Mouse (Mus musculus) midbrain, embryonic 16.5 days (tissue): ENCODE data around the gene Kdm5b. TPM values are rescaled to one million over a fixed set of nuclear protein-coding genes. Genes with fewer than 3 reads are reported as not detected.
A peak's percentile ranks its signal among the peaks of the same experiment; 100 is the strongest.

Experiments used
- ATAC-seq: fragments of 200-750 bp; cut with Nextera tagmentation; 2 replicates; pipeline ENCODE4 v1.8.0; 2017; ENCODE audit warnings: moderate TSS enrichment
- H3K27ac ChIP-seq: fragments of 300-500 bp; sonication (generic); 2 replicates; pipeline ENCODE4 v1.5.1; 2014; ENCODE audit warnings: mild to moderate bottlenecking, low read length, mixed read lengths
- H3K27me3 ChIP-seq: fragments of 300-500 bp; sonication (generic); 2 replicates; pipeline ENCODE4 v1.6.1; 2014; ENCODE audit warnings: low read depth, low read length, mixed read lengths; ENCODE audit not compliant: control insufficient read depth, insufficient read depth
- H3K36me3 ChIP-seq: fragments of 300-500 bp; sonication (generic); 2 replicates; pipeline ENCODE4 v1.6.1; 2014; ENCODE audit warnings: mild to moderate bottlenecking, low read length, moderate library complexity, mixed read lengths; ENCODE audit not compliant: control insufficient read depth, insufficient read depth
- H3K4me1 ChIP-seq: fragments of 300-500 bp; sonication (generic); 2 replicates; pipeline ENCODE4 v1.6.1; 2014; ENCODE audit warnings: mild to moderate bottlenecking, low read length, mixed read lengths; ENCODE audit not compliant: control insufficient read depth, insufficient read depth
- H3K4me2 ChIP-seq: fragments of 300-500 bp; sonication (generic); 2 replicates; pipeline ENCODE4 v1.6.1; 2014; ENCODE audit warnings: mild to moderate bottlenecking, low read length, mixed read lengths
- H3K4me3 ChIP-seq: fragments of 300-500 bp; sonication (generic); 2 replicates; pipeline ENCODE4 v1.5.1; 2014; ENCODE audit warnings: low read depth, mild to moderate bottlenecking, low read length, moderate library complexity, mixed read lengths
- H3K9ac ChIP-seq: fragments of 300-500 bp; sonication (generic); 2 replicates; pipeline ENCODE4 v1.6.1; 2014; ENCODE audit warnings: low read depth, low read length, mixed read lengths
- H3K9me3 ChIP-seq: fragments of 300-500 bp; sonication (generic); replicated peaks from 2 replicates; pipeline ENCODE4 v1.6.1; 2014; ENCODE audit warnings: mild to moderate bottlenecking, low read length, mixed read lengths; ENCODE audit not compliant: control insufficient read depth, poor library complexity, severe bottlenecking
- WGBS: fragments of 180-500 bp; shearing (Covaris S2); extraction: QIAGEN DNeasy Blood & Tissue Kit; methylation state at CpG from one replicate; pipeline ENCODE4 v1.1.7; 2014; 5-methylcytosine and 5-hydroxymethylcytosine counted together
- polyA plus RNA-seq: library from polyadenylated mRNA; unstranded; fragments of >200 nt; fragmentation: Nextera tagmentation; extraction: Ambion mirVana; gene quantifications from 2 replicates; pipeline ENCODE4 v1.2.1, GENCODE M21; 2015

Gene Kdm5b
- polyA plus RNA-seq, 1 experiment from 2014 or later: 66.5 TPM

DNA sequence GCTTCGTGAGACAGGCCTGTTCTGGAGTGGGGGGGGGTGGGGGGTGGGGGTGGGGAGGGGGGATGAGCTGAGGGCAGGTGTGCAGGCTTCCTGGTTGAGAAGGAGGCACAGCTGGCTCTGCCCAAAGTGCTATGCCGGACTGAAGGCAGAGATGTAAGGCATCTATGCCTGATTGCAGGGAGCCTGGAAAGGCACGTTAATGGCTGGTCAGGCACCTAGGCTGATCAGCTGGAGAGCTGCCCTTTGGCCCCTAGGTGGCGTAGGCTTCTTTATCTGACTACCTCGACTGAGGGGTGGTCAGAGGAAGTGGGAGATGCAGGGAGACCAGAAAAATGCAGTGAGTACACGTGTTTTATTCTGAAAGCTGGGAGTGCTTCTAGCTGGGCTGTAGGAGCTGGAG, 120.6 kb downstream of the Kdm5b start:
- Histone ChIP-seq H3K27ac (no peak overlapping the region), H3K27me3 (no peaks in the 10 kb centered on the region), H3K4me3 (no peak overlapping the region), H3K4me1 (0 out of 2 replicates have a peak, but pooled peaks cover 2% of the 10 kb centered on the region), H3K36me3 (no peaks in the 10 kb centered on the region), H3K9ac (no peak overlapping the region), H3K4me2 (no peak overlapping the region), H3K9me3 (no peaks in the 10 kb centered on the region)
- 28% methylated on average over 6 of the region's 6 CpGs for WGBS
- no peak for ATAC-seq

DNA sequence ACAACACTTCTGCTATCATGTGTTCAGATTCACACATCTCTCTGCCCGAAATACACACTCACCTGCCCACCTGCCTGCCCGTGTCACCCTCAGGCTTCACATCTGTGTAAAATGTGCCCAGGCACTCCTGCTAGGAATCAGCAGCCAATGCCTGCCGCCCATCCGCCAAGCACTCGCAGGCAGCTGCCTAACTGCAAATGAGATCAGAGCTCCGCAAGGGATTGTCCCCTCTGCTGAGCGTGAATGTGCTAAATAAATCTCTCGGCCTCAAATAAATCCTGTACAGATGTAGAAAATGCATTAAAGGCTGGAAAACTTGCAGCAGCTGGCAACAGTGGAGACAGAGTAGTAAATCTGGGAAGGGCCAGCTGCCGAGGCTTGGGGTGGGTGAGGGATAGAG, 122.5 kb downstream of the Kdm5b start:
- no peaks in the 10 kb centered on the region; the same call in 1 of the 2 replicates for H3K27me3 ChIP-seq
- no peak overlapping the region for H3K9ac ChIP-seq
- 0 out of 2 replicates have a peak, but pooled peaks cover 2% of the 10 kb centered on the region for H3K4me1 ChIP-seq
- ATAC-seq: peak; percentile 56; the same call in 1 of the 2 replicates
- no peak overlapping the region for H3K4me3 ChIP-seq
- H3K9me3 ChIP-seq: no peaks in the 10 kb centered on the region
- no peak overlapping the region for H3K27ac ChIP-seq
- WGBS: 50% methylated on average over 9 of the region's 9 CpGs
- no peak overlapping the region for H3K4me2 ChIP-seq
- H3K36me3 ChIP-seq: no peaks in the 10 kb centered on the region

Other genes with a start within 250 kb of the Kdm5b start
- 20.2 and 25.6 TPM in 2 replicates for gene Ppfia4, start 227.2 kb upstream of the Kdm5b start, polyA plus RNA-seq
- 155 and 159 TPM in 2 replicates for gene Tmem183a, start 198.2 kb upstream of the Kdm5b start, polyA plus RNA-seq
- not detected in 2 replicates for gene 4933406M09Rik, start 174.2 kb upstream of the Kdm5b start, polyA plus RNA-seq
- 11.4 and 12.2 TPM in 2 replicates for gene Cyb5r1, start 154.6 kb upstream of the Kdm5b start, polyA plus RNA-seq
- gene Adipor1, start 144.8 kb upstream of the Kdm5b start, polyA plus RNA-seq: 77.1 and 82.6 TPM in 2 replicates
- 37.6 and 37.9 TPM in 2 replicates for gene Klhl12, start 104.6 kb upstream of the Kdm5b start, polyA plus RNA-seq
- gene Rabif, start 65.5 kb upstream of the Kdm5b start, polyA plus RNA-seq: 73.3 and 78.5 TPM in 2 replicates
- not detected in 2 replicates for gene Mgat4e, start 10.5 kb upstream of the Kdm5b start, polyA plus RNA-seq
- 2.3 and 4.1 TPM in 2 replicates for gene Syt2, start 86.5 kb downstream of the Kdm5b start, polyA plus RNA-seq